Mouse (Mus musculus): ENCODE results near the gene Otogl. TPM values are rescaled to one million over a fixed set of nuclear protein-coding genes. Genes with fewer than 3 reads are reported as not detected.

Gene Otogl
- polyA plus RNA-seq (2014; fragmentation: Nextera tagmentation; extraction: Ambion mirVana) = 0.01 TPM in 1 of 2 replicates, not detected in the other

GRCm38 (mm10) chr10:107912084-107912573, at the start of gene Otogl:
TSS of gene Otogl (minus strand) at chr10:107912134.
- ATAC-seq (ENCODE audit: low FRiP score) = 0 out of 2 replicates have a peak, but pooled peaks have one; percentile 55
- Histone ChIP-seq H3K9me3 (ENCODE audit: control insufficient read depth, low read length) (no peaks in the 10 kb centered on the region; the same call in 1 of the 2 replicates), H3K27me3 (ENCODE audit: control insufficient read depth, insufficient read depth, low read length) (no peaks in the 10 kb centered on the region), H3K4me2 (no peak within 1 kb of the TSS), H3K36me3 (ENCODE audit: control insufficient read depth, insufficient read depth, low read length) (no peaks in the 10 kb centered on the region), H3K27ac (ENCODE audit: low read depth, low read length) (no peak within 1 kb of the TSS), H3K9ac (ENCODE audit: low read length) (no peak within 1 kb of the TSS), H3K4me3 (ENCODE audit: low read depth, low read length) (no peak within 1 kb of the TSS), H3K4me1 (ENCODE audit: control insufficient read depth, insufficient read depth, low read length) (0 out of 2 replicates have a peak, but pooled peaks cover 2% of the 10 kb centered on the region)
- DNase-seq (ENCODE audit: low spot score, missing footprints) = peak; percentile 69
- WGBS = 39% methylated on average over 7 of the region's 7 CpGs

DNA sequence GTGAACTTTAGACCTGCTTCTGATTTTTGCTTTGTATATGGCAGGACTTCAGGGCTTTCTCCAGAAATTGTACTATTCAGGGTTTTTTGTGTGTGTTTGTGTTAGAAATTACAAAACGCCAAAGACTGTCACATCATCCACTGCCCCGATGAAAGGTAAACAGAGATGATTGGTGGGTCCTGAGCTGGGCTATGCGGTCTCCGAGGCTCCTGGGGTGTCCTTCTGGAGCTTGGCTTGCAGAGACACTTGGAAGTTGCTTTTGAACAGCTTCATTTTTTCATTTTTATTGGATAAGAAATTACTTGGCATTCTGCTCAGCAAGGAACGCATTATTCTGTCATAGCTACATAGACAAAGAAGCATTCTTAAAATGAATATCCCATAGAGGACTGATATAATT, 44.7 kb upstream of the Otogl start:
- H3K36me3 ChIP-seq (ENCODE audit: control insufficient read depth, insufficient read depth, low read length) = no peaks in the 10 kb centered on the region
- H3K4me2 ChIP-seq = no peak overlapping the region
- ATAC-seq (ENCODE audit: low FRiP score) (no peak), DNase-seq (ENCODE audit: low spot score, missing footprints) (no peak)
- no peaks in the 10 kb centered on the region for H3K9me3 ChIP-seq (ENCODE audit: control insufficient read depth, low read length)
- H3K4me3 ChIP-seq (ENCODE audit: low read depth, low read length) = no peak overlapping the region
- H3K9ac ChIP-seq (ENCODE audit: low read length) = no peak overlapping the region
- H3K27me3 ChIP-seq (ENCODE audit: control insufficient read depth, insufficient read depth, low read length) = no peaks in the 10 kb centered on the region
- H3K27ac ChIP-seq (ENCODE audit: low read depth, low read length) = no peak overlapping the region
- no peaks in the 10 kb centered on the region for H3K4me1 ChIP-seq (ENCODE audit: control insufficient read depth, insufficient read depth, low read length)
- 89% methylated on average over 5 of the region's 5 CpGs for WGBS

DNA sequence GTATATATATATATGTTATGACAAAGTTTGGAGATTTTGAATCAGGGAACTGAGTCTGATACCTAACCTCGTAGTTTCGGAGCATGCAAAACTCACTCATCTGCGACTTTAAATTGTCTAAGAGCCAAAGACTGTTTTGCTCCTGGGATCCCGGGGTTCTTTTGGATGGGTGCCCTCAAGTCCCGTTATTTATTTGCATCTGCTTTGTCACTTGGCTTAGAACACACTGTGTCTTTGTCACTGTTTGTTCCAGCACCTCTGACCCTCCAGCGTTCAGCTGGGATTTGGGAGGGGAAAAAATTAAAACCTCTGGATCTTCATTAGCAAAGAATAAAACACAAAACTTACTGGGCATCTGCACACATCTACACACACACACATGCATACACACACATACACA, 42.5 kb upstream of the Otogl start:
- H3K9ac ChIP-seq (ENCODE audit: low read length) = no peak overlapping the region
- ATAC-seq (ENCODE audit: low FRiP score) (no peak), DNase-seq (ENCODE audit: low spot score, missing footprints) (no peak)
- H3K27ac ChIP-seq (ENCODE audit: low read depth, low read length) = no peak overlapping the region
- no peaks in the 10 kb centered on the region for H3K9me3 ChIP-seq (ENCODE audit: control insufficient read depth, low read length)
- no peak overlapping the region for H3K4me3 ChIP-seq (ENCODE audit: low read depth, low read length)
- H3K4me2 ChIP-seq = no peak overlapping the region
- no peaks in the 10 kb centered on the region for H3K36me3 ChIP-seq (ENCODE audit: control insufficient read depth, insufficient read depth, low read length)
- WGBS = 81% methylated on average over 6 of the region's 6 CpGs
- H3K27me3 ChIP-seq (ENCODE audit: control insufficient read depth, insufficient read depth, low read length) = no peaks in the 10 kb centered on the region
- no peaks in the 10 kb centered on the region for H3K4me1 ChIP-seq (ENCODE audit: control insufficient read depth, insufficient read depth, low read length)

DNA sequence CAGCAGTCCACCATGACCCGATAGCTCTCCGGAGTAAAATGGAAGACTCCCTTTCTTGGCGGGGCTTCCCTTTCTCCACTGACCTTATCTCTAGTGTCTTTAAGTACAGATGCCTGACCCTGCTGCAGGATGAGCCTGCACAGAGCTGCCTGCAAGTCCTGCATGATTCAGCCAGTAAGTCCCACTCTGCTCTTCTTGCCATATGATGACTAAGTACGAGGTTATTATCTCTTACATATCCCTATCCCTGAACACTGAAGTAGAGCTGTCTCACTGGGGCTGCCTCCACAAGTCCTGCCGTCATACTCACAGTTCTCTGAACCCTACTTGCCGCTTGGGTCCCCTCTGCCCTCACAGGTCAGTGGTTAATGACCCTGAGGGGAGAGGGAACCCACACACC, 39.7 kb upstream of the Otogl start:
- H3K27ac ChIP-seq (ENCODE audit: low read depth, low read length) = no peak overlapping the region
- 93% methylated on average over 6 of the region's 6 CpGs for WGBS
- 0 out of 2 replicates have a peak, but pooled peaks have one; percentile 14 for ATAC-seq (ENCODE audit: low FRiP score)

DNA sequence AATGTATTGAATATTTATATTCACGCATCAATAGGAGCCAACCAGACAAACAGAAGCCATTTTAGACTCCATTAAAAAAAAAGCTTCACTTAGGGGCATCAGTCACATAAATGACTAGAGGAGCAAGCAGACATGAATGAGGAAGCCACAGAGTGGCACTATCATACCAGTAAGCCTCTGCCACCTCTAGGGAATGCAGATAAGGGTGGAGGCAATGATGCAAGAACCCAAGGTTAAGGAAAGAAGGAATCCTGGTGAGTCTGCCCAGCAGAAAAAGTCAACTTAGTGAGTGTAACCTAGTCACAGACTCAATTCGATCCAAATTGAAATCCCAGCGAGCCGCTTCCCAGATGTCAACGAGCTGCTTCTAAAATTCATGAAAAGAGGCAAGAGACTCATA, 38.0 kb upstream of the Otogl start:
- DNase-seq (ENCODE audit: low spot score, missing footprints) = no peak
- Histone ChIP-seq H3K36me3 (ENCODE audit: control insufficient read depth, insufficient read depth, low read length) (no peaks in the 10 kb centered on the region), H3K4me1 (ENCODE audit: control insufficient read depth, insufficient read depth, low read length) (no peaks in the 10 kb centered on the region), H3K4me3 (ENCODE audit: low read depth, low read length) (no peak overlapping the region), H3K9ac (ENCODE audit: low read length) (no peak overlapping the region), H3K27ac (ENCODE audit: low read depth, low read length) (no peak overlapping the region), H3K4me2 (no peak overlapping the region), H3K9me3 (ENCODE audit: control insufficient read depth, low read length) (no peaks in the 10 kb centered on the region), H3K27me3 (ENCODE audit: control insufficient read depth, insufficient read depth, low read length) (no peaks in the 10 kb centered on the region)
- WGBS = 89% methylated on average over 5 of the region's 5 CpGs
- ATAC-seq (ENCODE audit: low FRiP score) = no peak

More for the DNA sequence above, 39.7 kb upstream of the Otogl start:
- Histone ChIP-seq H3K4me2 (no peak overlapping the region), H3K36me3 (ENCODE audit: control insufficient read depth, insufficient read depth, low read length) (no peaks in the 10 kb centered on the region), H3K9ac (ENCODE audit: low read length) (no peak overlapping the region), H3K4me1 (ENCODE audit: control insufficient read depth, insufficient read depth, low read length) (no peaks in the 10 kb centered on the region), H3K4me3 (ENCODE audit: low read depth, low read length) (no peak overlapping the region), H3K9me3 (ENCODE audit: control insufficient read depth, low read length) (no peaks in the 10 kb centered on the region), H3K27me3 (ENCODE audit: control insufficient read depth, insufficient read depth, low read length) (no peaks in the 10 kb centered on the region)
- no peak for DNase-seq (ENCODE audit: low spot score, missing footprints)

DNA sequence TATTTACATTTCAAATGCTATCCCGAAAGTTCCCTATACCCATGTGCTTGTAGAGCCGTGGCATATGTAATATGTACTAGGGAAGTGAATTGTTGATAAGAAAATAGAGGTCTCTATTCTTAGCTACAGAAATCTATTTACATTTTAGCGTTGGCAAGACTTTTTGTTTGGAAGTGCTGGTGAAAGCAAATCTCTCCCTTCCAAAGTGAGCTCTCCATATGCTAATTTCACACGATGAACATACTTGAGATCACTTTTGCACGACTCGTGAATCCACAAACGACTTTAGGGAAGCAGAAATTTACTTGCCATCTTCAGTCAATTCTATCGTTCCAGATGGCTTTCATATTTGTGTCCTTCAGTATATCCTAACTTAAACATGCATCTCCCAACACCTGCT, 36.7 kb upstream of the Otogl start:
- no peak overlapping the region for H3K9ac ChIP-seq (ENCODE audit: low read length)
- no peak for DNase-seq (ENCODE audit: low spot score, missing footprints)
- H3K9me3 ChIP-seq (ENCODE audit: control insufficient read depth, low read length) = no peaks in the 10 kb centered on the region
- no peak for ATAC-seq (ENCODE audit: low FRiP score)
- no peaks in the 10 kb centered on the region for H3K36me3 ChIP-seq (ENCODE audit: control insufficient read depth, insufficient read depth, low read length)
- H3K4me1 ChIP-seq (ENCODE audit: control insufficient read depth, insufficient read depth, low read length) = no peaks in the 10 kb centered on the region
- H3K4me2 ChIP-seq = no peak overlapping the region
- WGBS = 83% methylated on average over 8 of the region's 8 CpGs
- no peak overlapping the region for H3K27ac ChIP-seq (ENCODE audit: low read depth, low read length)
- no peaks in the 10 kb centered on the region for H3K27me3 ChIP-seq (ENCODE audit: control insufficient read depth, insufficient read depth, low read length)
- H3K4me3 ChIP-seq (ENCODE audit: low read depth, low read length) = no peak overlapping the region

DNA sequence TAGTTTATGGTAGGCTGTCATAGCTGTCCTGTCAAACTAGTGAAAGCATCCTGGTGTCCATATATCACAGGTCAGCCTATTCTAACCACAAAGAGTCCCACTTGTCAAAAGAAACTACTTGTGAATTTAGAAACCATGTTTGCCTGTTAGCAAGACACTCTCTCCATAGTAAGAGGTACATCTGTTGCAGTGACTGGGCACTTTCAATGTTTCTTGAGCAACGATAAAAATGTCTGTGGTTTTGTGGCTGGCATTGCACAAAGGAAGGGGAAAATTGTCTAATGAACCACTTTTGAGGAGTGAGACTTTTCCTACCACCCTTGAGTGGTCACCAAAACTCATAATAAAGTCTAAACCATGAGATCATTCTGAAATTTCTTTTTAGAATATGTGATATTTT, 36.1 kb upstream of the Otogl start:
- Histone ChIP-seq H3K9me3 (ENCODE audit: control insufficient read depth, low read length) (no peaks in the 10 kb centered on the region), H3K4me3 (ENCODE audit: low read depth, low read length) (no peak overlapping the region), H3K9ac (ENCODE audit: low read length) (no peak overlapping the region), H3K4me1 (ENCODE audit: control insufficient read depth, insufficient read depth, low read length) (no peaks in the 10 kb centered on the region), H3K27me3 (ENCODE audit: control insufficient read depth, insufficient read depth, low read length) (no peaks in the 10 kb centered on the region), H3K36me3 (ENCODE audit: control insufficient read depth, insufficient read depth, low read length) (no peaks in the 10 kb centered on the region), H3K27ac (ENCODE audit: low read depth, low read length) (no peak overlapping the region), H3K4me2 (no peak overlapping the region)
- DNase-seq (ENCODE audit: low spot score, missing footprints) (no peak), ATAC-seq (ENCODE audit: low FRiP score) (no peak)
- WGBS = 70% methylated on average over 1 of the region's 1 CpGs

- Histone ChIP-seq H3K27me3 (ENCODE audit: control insufficient read depth, insufficient read depth, low read length) (no peaks in the 10 kb centered on the region), H3K27ac (ENCODE audit: low read depth, low read length) (no peak overlapping the region), H3K4me3 (ENCODE audit: low read depth, low read length) (no peak overlapping the region), H3K9me3 (ENCODE audit: control insufficient read depth, low read length) (no peaks in the 10 kb centered on the region), H3K4me1 (ENCODE audit: control insufficient read depth, insufficient read depth, low read length) (no peaks in the 10 kb centered on the region), H3K9ac (ENCODE audit: low read length) (no peak overlapping the region), H3K36me3 (ENCODE audit: control insufficient read depth, insufficient read depth, low read length) (no peaks in the 10 kb centered on the region), H3K4me2 (no peak overlapping the region)
- DNase-seq (ENCODE audit: low spot score, missing footprints) (no peak), ATAC-seq (ENCODE audit: low FRiP score) (peak; percentile 24; the same call in 1 of the 2 replicates)
- WGBS = 65% methylated on average over 5 of the region's 5 CpGs
These were observed 34.4 kb upstream of the Otogl start for GRCm38 (mm10) chr10:107946348-107946747.

- WGBS = 85% methylated on average over 3 of the region's 3 CpGs
- DNase-seq (ENCODE audit: low spot score, missing footprints) (no peak), ATAC-seq (ENCODE audit: low FRiP score) (no peak)
- no peaks in the 10 kb centered on the region for H3K9me3 ChIP-seq (ENCODE audit: control insufficient read depth, low read length)
- H3K9ac ChIP-seq (ENCODE audit: low read length) = no peak overlapping the region
- no peak overlapping the region for H3K4me3 ChIP-seq (ENCODE audit: low read depth, low read length)
- no peak overlapping the region for H3K4me2 ChIP-seq
- no peaks in the 10 kb centered on the region for H3K36me3 ChIP-seq (ENCODE audit: control insufficient read depth, insufficient read depth, low read length)
- no peaks in the 10 kb centered on the region for H3K4me1 ChIP-seq (ENCODE audit: control insufficient read depth, insufficient read depth, low read length)
- no peak overlapping the region for H3K27ac ChIP-seq (ENCODE audit: low read depth, low read length)
- H3K27me3 ChIP-seq (ENCODE audit: control insufficient read depth, insufficient read depth, low read length) = no peaks in the 10 kb centered on the region
These were observed 31.9 kb upstream of the Otogl start for GRCm38 (mm10) chr10:107943859-107944258.

All from midbrain, embryonic 11.5 days (tissue).